Mouse (Mus musculus) stomach, embryonic 16.5 days (tissue): Measurements from ENCODE around the gene P2ry14. TPM values are rescaled to one million over a fixed set of nuclear protein-coding genes. Genes with fewer than 3 reads are reported as not detected.
"Not testable (repeated sequence)": the region's sequence is repeated elsewhere in the genome, so short reads cannot be mapped to it uniquely, and the experiment has no call there.

Source experiments
- ATAC-seq: fragments of 200-750 bp; cut with Nextera tagmentation; 2 replicates; pipeline ENCODE4 v1.8.0; 2017; ENCODE audit warnings: moderate number of reproducible peaks, moderate TSS enrichment; ENCODE audit not compliant: insufficient read depth, low FRiP score
- H3K27ac ChIP-seq: fragments of 300-500 bp; sonication (generic); 2 replicates; pipeline ENCODE4 v1.5.1; 2014; ENCODE audit warnings: low read length
- H3K27me3 ChIP-seq: fragments of 300-500 bp; sonication (generic); 2 replicates; pipeline ENCODE4 v1.6.1; 2014; ENCODE audit warnings: low read length, control low read depth, mixed read lengths; ENCODE audit not compliant: control insufficient read depth, insufficient read depth
- H3K36me3 ChIP-seq: fragments of 300-500 bp; sonication (generic); 2 replicates; pipeline ENCODE4 v1.6.1; 2014; ENCODE audit warnings: low read length; ENCODE audit not compliant: control insufficient read depth, insufficient read depth
- H3K4me1 ChIP-seq: fragments of 300-500 bp; sonication (generic); 2 replicates; pipeline ENCODE4 v1.6.1; 2014; ENCODE audit warnings: low read length, control low read depth, mixed read lengths; ENCODE audit not compliant: control insufficient read depth, insufficient read depth
- H3K4me2 ChIP-seq: fragments of 300-500 bp; sonication (generic); 2 replicates; pipeline ENCODE4 v1.6.1; 2014; ENCODE audit warnings: low read depth, low read length, mixed read lengths
- H3K4me3 ChIP-seq: fragments of 300-500 bp; sonication (generic); replicated peaks from 2 replicates; pipeline ENCODE4 v1.5.1; 2014; ENCODE audit warnings: mild to moderate bottlenecking, low read length
- H3K9ac ChIP-seq: fragments of 300-500 bp; sonication (generic); 2 replicates; pipeline ENCODE4 v1.6.1; 2014; ENCODE audit warnings: low read length
- H3K9me3 ChIP-seq: fragments of 300-500 bp; sonication (generic); replicated peaks from 2 replicates; pipeline ENCODE4 v1.6.1; 2016; ENCODE audit warnings: low read length, control low read depth; ENCODE audit not compliant: control insufficient read depth
- whole genome bisulfite sequencing: fragments of 180-500 bp; shearing (Covaris S2); extraction: QIAGEN DNeasy Blood & Tissue Kit; methylation state at CpG from one replicate; pipeline ENCODE4 v1.1.7; 2014; 5-methylcytosine and 5-hydroxymethylcytosine counted together
- polyA plus RNA-seq: library from polyadenylated mRNA; unstranded; fragments of >200 nt; fragmentation: Nextera tagmentation; extraction: Ambion mirVana; gene quantifications from 2 replicates; pipeline ENCODE4 v1.2.1, GENCODE M21; 2015

Gene P2ry14
- polyA plus RNA-seq, 1 experiment from 2014 or later, result 6.3 TPM

DNA sequence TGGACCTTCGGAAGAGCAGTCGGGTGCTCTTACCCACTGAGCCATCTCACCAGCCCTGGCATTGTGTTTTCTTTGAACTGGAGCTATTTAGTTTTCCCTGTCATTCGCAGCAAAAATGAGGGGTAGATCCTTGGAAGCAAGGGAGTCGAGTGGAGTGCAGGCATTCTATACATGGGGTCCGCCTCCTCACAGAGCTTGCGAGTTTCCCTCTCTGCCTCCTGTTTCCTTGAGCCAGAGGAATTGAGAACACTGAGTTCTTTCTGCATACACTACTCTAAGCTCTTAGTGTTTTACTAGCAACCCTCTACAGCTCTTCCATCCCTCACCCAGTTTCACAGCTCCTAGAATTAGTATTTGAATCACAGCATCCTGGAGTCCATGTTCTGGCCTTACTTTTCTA lies 2.0 kb upstream of the P2ry14 start:
- no peaks in the 10 kb centered on the region for H3K4me1 ChIP-seq
- H3K27ac ChIP-seq, result no peak overlapping the region
- ATAC-seq, result no peak
- H3K4me2 ChIP-seq, result no peak overlapping the region
- no peak overlapping the region for H3K9ac ChIP-seq
- H3K4me3 ChIP-seq, result no peak overlapping the region
- WGBS, result 91% methylated on average over 6 of the region's 6 CpGs
- H3K9me3 ChIP-seq, result no peaks in the 10 kb centered on the region
- no peaks in the 10 kb centered on the region for H3K27me3 ChIP-seq
- H3K36me3 ChIP-seq, result no peaks in the 10 kb centered on the region

DNA sequence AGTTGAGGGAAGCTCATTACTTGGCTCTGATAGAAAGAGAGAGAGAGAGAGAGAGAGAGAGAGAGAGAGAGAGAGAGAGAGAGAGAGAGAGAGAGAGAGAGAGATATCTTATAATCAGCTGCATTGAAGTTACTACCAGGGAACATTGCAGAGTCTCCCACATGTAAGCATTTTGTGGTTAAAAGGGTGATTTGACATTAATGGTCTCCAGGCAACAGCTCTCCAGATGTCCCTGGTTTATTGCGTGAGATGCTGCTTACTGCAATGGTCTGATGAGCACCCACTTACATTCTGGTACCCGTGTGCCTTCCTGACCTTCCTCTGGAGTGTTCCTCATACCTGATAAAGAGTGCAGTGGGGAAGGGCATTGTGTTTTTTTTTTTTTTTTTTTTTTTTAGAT lies 1.5 kb upstream of the P2ry14 start:
- no peak overlapping the region for H3K4me2 ChIP-seq
- H3K4me3 ChIP-seq, result no peak overlapping the region
- 72% methylated on average over 2 of the region's 2 CpGs for WGBS
- no peak overlapping the region for H3K9ac ChIP-seq
- no peaks in the 10 kb centered on the region for H3K4me1 ChIP-seq
- ATAC-seq, result no peak
- no peaks in the 10 kb centered on the region for H3K9me3 ChIP-seq
- H3K27me3 ChIP-seq, result no peaks in the 10 kb centered on the region
- H3K27ac ChIP-seq, result no peak overlapping the region
- H3K36me3 ChIP-seq, result no peaks in the 10 kb centered on the region

DNA sequence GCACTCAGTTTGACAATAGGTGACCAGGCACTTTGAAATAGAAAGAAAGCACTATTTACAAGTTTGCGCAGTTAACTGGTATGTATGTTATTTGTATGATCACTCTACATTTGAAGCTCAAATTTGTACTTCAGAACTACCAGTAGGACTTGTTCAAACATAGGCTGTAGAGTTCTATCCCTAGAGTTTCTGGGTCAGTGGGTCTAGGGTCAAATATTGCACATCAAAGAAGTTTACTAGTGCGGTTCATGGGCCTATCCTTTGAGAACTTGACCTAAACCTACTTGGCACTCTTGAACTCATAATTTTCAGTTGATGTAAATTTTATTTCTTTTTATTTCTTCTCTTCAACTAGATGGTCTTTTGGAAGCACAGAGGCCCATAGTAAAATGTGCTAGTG lies 2.8 kb downstream of the P2ry14 start:
- no peak overlapping the region for H3K4me3 ChIP-seq
- no peak overlapping the region for H3K4me2 ChIP-seq
- ATAC-seq, result no peak
- H3K36me3 ChIP-seq, result no peaks in the 10 kb centered on the region
- H3K9ac ChIP-seq, result no peak overlapping the region
- no peaks in the 10 kb centered on the region for H3K4me1 ChIP-seq
- H3K27ac ChIP-seq, result no peak overlapping the region
- H3K27me3 ChIP-seq, result no peaks in the 10 kb centered on the region
- WGBS, result 93% methylated on average over 2 of the region's 2 CpGs
- H3K9me3 ChIP-seq, result no peaks in the 10 kb centered on the region

DNA sequence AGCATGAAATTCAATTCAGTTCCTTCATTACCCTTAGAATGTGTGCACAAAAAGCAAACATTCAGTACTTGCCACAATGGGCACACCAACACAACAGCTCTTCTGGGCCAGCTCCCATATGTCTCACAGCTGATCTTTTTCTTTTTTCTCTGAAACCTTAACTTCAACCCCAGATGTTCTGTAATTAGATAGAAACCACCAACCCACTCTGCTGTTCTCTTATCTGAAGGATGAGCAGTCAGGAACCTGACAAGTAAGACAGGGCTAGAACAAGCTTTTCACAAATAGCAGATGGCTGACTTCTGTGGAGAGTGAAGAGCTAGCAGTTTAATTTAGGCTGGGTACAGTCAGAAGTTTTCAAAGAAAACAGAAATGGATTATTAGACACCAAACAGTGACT lies 3.8 kb downstream of the P2ry14 start:
- no peak overlapping the region for H3K27ac ChIP-seq
- no peaks in the 10 kb centered on the region for H3K36me3 ChIP-seq
- no peak overlapping the region for H3K9ac ChIP-seq
- H3K27me3 ChIP-seq, result no peaks in the 10 kb centered on the region
- H3K4me1 ChIP-seq, result no peaks in the 10 kb centered on the region
- no peak overlapping the region for H3K4me3 ChIP-seq
- no peaks in the 10 kb centered on the region for H3K9me3 ChIP-seq
- no peak overlapping the region for H3K4me2 ChIP-seq
- no peak for ATAC-seq

DNA sequence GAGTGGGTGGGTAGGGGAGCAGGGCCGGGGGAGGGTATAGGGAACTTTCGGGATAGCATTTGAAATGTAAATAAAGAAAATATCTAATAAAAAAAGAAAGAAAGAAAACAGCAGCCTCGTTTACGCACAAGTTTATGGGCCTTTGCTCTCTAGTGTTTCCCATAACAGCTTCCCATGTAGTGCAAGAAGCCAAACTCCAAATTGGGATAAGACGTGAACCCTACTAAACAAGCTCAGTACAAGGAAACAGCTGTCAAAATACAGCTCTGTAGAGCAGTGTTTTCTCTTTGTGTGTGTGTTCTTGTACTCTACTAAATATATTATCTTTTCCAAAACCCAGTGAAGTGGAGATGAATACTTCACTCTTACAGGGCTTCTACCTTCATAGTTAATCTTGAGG lies 8.2 kb downstream of the P2ry14 start:
- no peak overlapping the region for H3K4me3 ChIP-seq
- H3K4me1 ChIP-seq, result no peaks in the 10 kb centered on the region
- H3K36me3 ChIP-seq, result no peaks in the 10 kb centered on the region
- H3K9ac ChIP-seq, result no peak overlapping the region
- 61% methylated on average over 5 of the region's 5 CpGs for WGBS
- no peaks in the 10 kb centered on the region for H3K9me3 ChIP-seq
- H3K4me2 ChIP-seq, result no peak overlapping the region
- H3K27me3 ChIP-seq, result no peaks in the 10 kb centered on the region
- H3K27ac ChIP-seq, result no peak overlapping the region
- no peak for ATAC-seq

DNA sequence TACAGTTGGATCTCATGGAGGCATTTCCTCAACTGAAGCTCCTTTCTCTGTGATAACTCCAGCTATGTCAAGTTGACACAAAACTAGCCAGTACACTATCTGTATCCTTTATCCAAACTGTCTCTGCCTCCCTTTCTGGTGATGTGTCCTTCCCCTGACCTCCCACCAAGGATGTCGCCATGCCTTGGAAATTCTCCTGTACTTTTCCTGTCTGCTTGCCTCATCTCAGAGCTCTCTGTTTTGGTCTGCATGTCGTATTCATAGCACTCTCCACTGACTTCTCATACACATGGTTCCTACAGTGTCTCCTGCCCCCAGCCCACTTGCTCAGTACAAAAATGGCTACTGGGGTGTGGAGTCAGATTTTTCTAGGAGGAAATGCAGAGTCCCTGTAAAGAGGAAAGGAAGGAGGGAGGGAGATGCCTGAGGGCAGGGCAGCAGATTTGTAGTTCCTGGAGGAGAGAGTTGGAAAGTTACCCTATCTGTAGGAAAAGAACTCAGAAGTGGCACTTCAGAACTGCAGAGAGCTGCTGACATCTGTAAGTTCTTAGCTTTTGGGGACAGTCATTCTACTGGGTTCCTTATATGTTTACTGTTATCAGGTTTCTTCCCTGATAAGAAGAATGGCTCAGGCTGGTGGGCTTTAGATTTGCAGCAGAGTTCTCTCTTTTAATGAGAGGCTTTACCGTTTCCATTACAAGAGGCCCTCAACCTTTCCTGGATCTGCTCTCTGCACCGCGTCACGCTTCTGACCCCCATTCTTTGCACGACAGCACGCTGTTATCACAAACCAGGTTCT lies 11.7 kb downstream of the P2ry14 start:
- no peak overlapping the region for H3K4me3 ChIP-seq
- H3K27me3 ChIP-seq, result no peaks in the 10 kb centered on the region
- H3K4me2 ChIP-seq, result no peak overlapping the region
- H3K4me1 ChIP-seq, result no peaks in the 10 kb centered on the region
- no peak overlapping the region for H3K27ac ChIP-seq
- WGBS, result 70% methylated on average over 8 of the region's 8 CpGs
- no peak overlapping the region for H3K9ac ChIP-seq
- ATAC-seq, result no peak
- no peaks in the 10 kb centered on the region for H3K9me3 ChIP-seq
- H3K36me3 ChIP-seq, result no peaks in the 10 kb centered on the region

DNA sequence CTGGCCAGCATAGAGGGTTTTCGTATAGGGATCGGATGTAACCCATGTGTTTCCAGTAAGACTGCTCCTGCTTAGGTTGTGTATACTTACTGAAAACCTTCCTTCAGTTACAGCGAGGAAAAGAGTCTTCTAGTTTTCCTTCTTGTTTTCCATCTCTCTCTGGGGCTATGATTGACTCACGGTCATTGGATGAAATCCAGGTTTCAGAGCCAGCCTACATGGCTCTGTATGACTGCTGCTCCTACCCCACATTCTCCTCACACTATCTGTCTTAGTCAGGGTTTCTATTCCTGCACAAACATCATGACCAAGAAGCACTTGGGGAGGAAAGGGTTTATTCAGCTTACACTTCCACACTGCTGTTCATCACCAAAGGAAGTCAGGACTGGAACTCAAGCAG lies 12.5 kb downstream of the P2ry14 start:
- H3K4me1 ChIP-seq, H3K36me3 ChIP-seq, H3K9ac ChIP-seq, ATAC-seq, H3K27me3 ChIP-seq, H3K9me3 ChIP-seq, H3K4me3 ChIP-seq, H3K27ac ChIP-seq, H3K4me2 ChIP-seq: not testable (repeated sequence)
- WGBS, result 76% methylated on average over 4 of the region's 4 CpGs

DNA sequence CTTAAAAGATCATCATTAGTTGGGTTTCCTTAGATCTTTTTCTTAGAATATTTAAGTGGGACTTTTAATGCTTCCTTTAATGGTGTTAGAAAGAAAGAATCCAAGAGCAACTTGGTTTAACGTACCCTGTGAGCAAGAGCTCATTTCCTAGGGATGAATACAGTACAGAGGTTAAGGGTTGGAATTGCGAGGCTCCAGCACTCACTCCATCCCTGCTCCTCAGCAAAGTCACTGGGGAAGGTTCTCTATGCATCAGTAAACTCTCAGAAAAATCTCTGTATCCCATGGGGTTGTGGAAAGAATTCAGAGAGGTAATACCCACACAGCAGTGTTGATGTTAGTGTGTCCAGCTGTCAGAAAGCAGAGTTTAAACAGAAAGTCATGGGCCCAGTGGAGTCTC lies 13.3 kb downstream of the P2ry14 start:
- Histone ChIP-seq H3K27ac (peak overlapping the region; percentile 29; the same call in 1 of the 2 replicates), H3K9me3 (no peaks in the 10 kb centered on the region), H3K4me3 (no peak overlapping the region), H3K27me3 (no peaks in the 10 kb centered on the region), H3K36me3 (no peaks in the 10 kb centered on the region), H3K4me2 (no peak overlapping the region), H3K4me1 (no peaks in the 10 kb centered on the region), H3K9ac (no peak overlapping the region)
- WGBS, result 70% methylated on average over 2 of the region's 2 CpGs
- ATAC-seq, result no peak

DNA sequence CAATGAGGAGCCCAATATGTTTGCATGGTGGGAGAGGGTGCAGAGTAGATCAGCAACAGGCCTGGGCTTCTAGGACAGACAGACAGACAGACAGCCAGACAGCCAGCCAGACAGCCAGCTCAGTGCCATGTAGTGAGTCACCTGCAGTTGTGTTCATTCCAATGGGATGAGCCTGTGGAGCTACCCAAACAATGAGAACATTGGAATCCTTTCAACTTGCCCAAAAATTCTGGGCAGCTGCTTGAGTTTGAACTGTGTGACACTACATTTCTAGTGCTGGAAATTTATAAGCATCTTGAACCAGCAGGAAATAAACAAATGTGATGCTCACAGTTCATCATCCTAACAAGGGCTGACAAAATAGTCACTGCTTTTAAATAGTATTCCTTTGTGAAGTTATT lies 13.8 kb downstream of the P2ry14 start:
- Histone ChIP-seq H3K36me3 (no peaks in the 10 kb centered on the region), H3K27ac (peak overlapping the region; percentile 23), H3K4me3 (no peak overlapping the region), H3K9me3 (no peaks in the 10 kb centered on the region), H3K27me3 (no peaks in the 10 kb centered on the region), H3K4me2 (no peak overlapping the region), H3K4me1 (no peaks in the 10 kb centered on the region), H3K9ac (no peak overlapping the region)
- ATAC-seq, result no peak
